Mouse (Mus musculus): Measurements from ENCODE around the gene Arfgap1.

- TF ChIP-seq CTCF (IDR thresholded peaks at IDR 0.05; ENCODE audit: borderline replicate concordance, control insufficient read depth, extremely low read depth, insufficient read depth, low read length, poor library complexity) (no peak), POLR2A (IDR thresholded peaks at IDR 0.05; ENCODE audit: control insufficient read depth, extremely low read depth, insufficient read depth, low read length, poor library complexity) (no peak)
Measured at GRCm38 (mm10) chr2:180928723-180929122, 38.3 kb upstream of the Arfgap1 start, which contains the start of gene Birc7.

Data from thymus, adult 2 months (tissue).